Mouse (Mus musculus) neural tube, embryonic 15.5 days (tissue): Measurements from ENCODE around the gene Muc2. TPM values are rescaled to one million over a fixed set of nuclear protein-coding genes. Genes with fewer than 3 reads are reported as not detected.
"Not testable (repeated sequence)": the region's sequence is repeated elsewhere in the genome, so short reads cannot be mapped to it uniquely, and the experiment has no call there.

Experiments
- ATAC-seq: fragments of 200-750 bp; cut with Nextera tagmentation; 2 replicates; pipeline ENCODE4 v1.8.0; 2017; ENCODE audit warnings: mild to moderate bottlenecking, moderate TSS enrichment, moderate library complexity; ENCODE audit not compliant: low FRiP score
- H3K27ac ChIP-seq: fragments of 300-500 bp; sonication (generic); replicated peaks from 2 replicates; pipeline ENCODE4 v1.5.1; 2015; ENCODE audit warnings: mild to moderate bottlenecking, inconsistent platforms
- H3K27me3 ChIP-seq: fragments of 300-500 bp; sonication (generic); replicated peaks from 2 replicates; pipeline ENCODE4 v1.6.1; 2015; ENCODE audit warnings: inconsistent platforms
- H3K36me3 ChIP-seq: fragments of 300-500 bp; sonication (generic); 2 replicates; pipeline ENCODE4 v1.6.1; 2015; ENCODE audit warnings: inconsistent platforms
- H3K4me1 ChIP-seq: fragments of 300-500 bp; sonication (generic); 2 replicates; pipeline ENCODE4 v1.6.1; 2015; ENCODE audit warnings: inconsistent platforms
- H3K4me2 ChIP-seq: fragments of 300-500 bp; sonication (generic); 2 replicates; pipeline ENCODE4 v1.6.1; 2015; ENCODE audit warnings: inconsistent platforms, mild to moderate bottlenecking, moderate library complexity
- H3K4me3 ChIP-seq: fragments of 300-500 bp; sonication (generic); replicated peaks from 2 replicates; pipeline ENCODE4 v1.5.1; 2015; ENCODE audit warnings: mild to moderate bottlenecking, inconsistent platforms
- H3K9ac ChIP-seq: fragments of 300-500 bp; sonication (generic); replicated peaks from 2 replicates; pipeline ENCODE4 v1.6.1; 2015; ENCODE audit warnings: mild to moderate bottlenecking, inconsistent platforms
- H3K9me3 ChIP-seq: fragments of 300-500 bp; sonication (generic); replicated peaks from 2 replicates; pipeline ENCODE4 v1.6.1; 2016; ENCODE audit warnings: inconsistent platforms
- WGBS: fragments of 180-500 bp; shearing (Covaris S2); methylation state at CpG from one replicate; pipeline ENCODE4 v1.1.7; 2015; ENCODE audit warnings: mixed read lengths; 5-methylcytosine and 5-hydroxymethylcytosine counted together
- polyA plus RNA-seq: library from polyadenylated mRNA; unstranded; fragments of >200 nt; fragmentation: Nextera tagmentation; extraction: Ambion mirVana; gene quantifications from 2 replicates; pipeline ENCODE4 v1.2.1, GENCODE M21; 2015

Muc2 gene
- polyA plus RNA-seq = 0.29 and 0.35 TPM in 2 replicates

GRCm38 (mm10) chr7:141690040-141690439 lies at the start of gene Muc2:
Muc2 (plus strand) TSS chr7:141690340.
- ATAC-seq = no peak
- 90% methylated on average over 8 of the region's 8 CpGs for WGBS

GRCm38 (mm10) chr7:141642375-141642774 lies 47.8 kb upstream of the Muc2 start:
- 87% methylated on average over 1 of the region's 1 CpGs for WGBS

More at GRCm38 (mm10) chr7:141690040-141690439, at the start of gene Muc2:
- no peaks in the 10 kb centered on the region for H3K36me3 ChIP-seq
- H3K27me3 ChIP-seq = no peaks in the 10 kb centered on the region
- H3K9ac ChIP-seq = no peak within 1 kb of the TSS
- no peaks in the 10 kb centered on the region for H3K9me3 ChIP-seq
- H3K4me2 ChIP-seq = no peak within 1 kb of the TSS
- no peak within 1 kb of the TSS for H3K4me3 ChIP-seq
- H3K27ac ChIP-seq = no peak within 1 kb of the TSS
- H3K4me1 ChIP-seq = 0 out of 2 replicates have a peak, but pooled peaks cover 3% of the 10 kb centered on the region

GRCm38 (mm10) chr7:141643160-141643559 lies 47.0 kb upstream of the Muc2 start:
- H3K9me3 ChIP-seq = no peaks in the 10 kb centered on the region
- no peak for ATAC-seq
- no peaks in the 10 kb centered on the region for H3K36me3 ChIP-seq
- H3K9ac ChIP-seq = no peak overlapping the region
- H3K4me2 ChIP-seq = no peak overlapping the region
- no peak overlapping the region for H3K27ac ChIP-seq
- no peaks in the 10 kb centered on the region for H3K27me3 ChIP-seq
- H3K4me1 ChIP-seq = no peaks in the 10 kb centered on the region
- WGBS = 43% methylated on average over 3 of the region's 3 CpGs
- no peak overlapping the region for H3K4me3 ChIP-seq

More at GRCm38 (mm10) chr7:141642375-141642774, 47.8 kb upstream of the Muc2 start:
- Histone ChIP-seq H3K27ac (no peak overlapping the region), H3K4me2 (no peak overlapping the region), H3K4me3 (no peak overlapping the region), H3K9ac (no peak overlapping the region), H3K9me3 (no peaks in the 10 kb centered on the region), H3K36me3 (no peaks in the 10 kb centered on the region), H3K4me1 (no peaks in the 10 kb centered on the region), H3K27me3 (no peaks in the 10 kb centered on the region)
- ATAC-seq = no peak

DNA sequence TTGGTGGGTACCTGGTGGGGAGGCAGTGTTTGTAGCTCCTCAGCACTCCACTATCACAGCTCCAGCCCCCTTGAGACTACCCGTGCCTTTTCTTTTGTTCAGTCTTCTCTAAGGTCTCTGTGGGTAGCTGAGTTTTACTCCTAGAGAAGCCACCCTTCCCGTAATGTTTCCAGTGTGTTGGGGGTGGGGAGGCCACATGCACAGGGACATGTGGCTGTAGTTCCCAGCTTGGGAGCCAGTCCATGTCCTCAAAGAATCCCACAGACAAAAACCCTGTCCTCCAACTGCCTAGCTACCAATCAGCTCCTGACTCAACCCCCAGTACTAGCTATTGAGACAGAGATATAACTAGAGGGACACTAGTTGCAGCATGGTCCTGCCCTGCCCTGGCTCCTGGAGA lies 43.1 kb upstream of the Muc2 start:
- H3K27ac ChIP-seq = no peak overlapping the region
- 59% methylated on average over 2 of the region's 2 CpGs for WGBS

GRCm38 (mm10) chr7:141647815-141648214 lies 42.3 kb upstream of the Muc2 start:
- Histone ChIP-seq H3K9ac (no peak overlapping the region), H3K27ac (no peak overlapping the region), H3K27me3 (no peaks in the 10 kb centered on the region), H3K36me3 (no peaks in the 10 kb centered on the region), H3K9me3 (no peaks in the 10 kb centered on the region), H3K4me1 (no peaks in the 10 kb centered on the region), H3K4me2 (no peak overlapping the region), H3K4me3 (no peak overlapping the region)
- WGBS = 86% methylated on average over 11 of the region's 11 CpGs
- ATAC-seq = no peak

More for the DNA sequence above, 43.1 kb upstream of the Muc2 start:
- Histone ChIP-seq H3K4me1 (no peaks in the 10 kb centered on the region), H3K9ac (no peak overlapping the region), H3K4me3 (no peak overlapping the region), H3K9me3 (no peaks in the 10 kb centered on the region), H3K4me2 (no peak overlapping the region), H3K27me3 (no peaks in the 10 kb centered on the region), H3K36me3 (no peaks in the 10 kb centered on the region)
- no peak for ATAC-seq

- ATAC-seq = no peak
- H3K9ac ChIP-seq = no peak overlapping the region
- WGBS = 54% methylated on average over 7 of the region's 7 CpGs
Measured at GRCm38 (mm10) chr7:141652191-141652590, 37.9 kb upstream of the Muc2 start.

GRCm38 (mm10) chr7:141660346-141660745 lies 29.8 kb upstream of the Muc2 start:
- no peak overlapping the region for H3K4me2 ChIP-seq
- no peak overlapping the region for H3K4me3 ChIP-seq
- H3K9ac ChIP-seq = no peak overlapping the region
- no peaks in the 10 kb centered on the region for H3K36me3 ChIP-seq
- no peaks in the 10 kb centered on the region for H3K4me1 ChIP-seq
- H3K27me3 ChIP-seq = no peaks in the 10 kb centered on the region
- H3K9me3 ChIP-seq = no peaks in the 10 kb centered on the region
- 96% methylated on average over 1 of the region's 1 CpGs for WGBS
- no peak overlapping the region for H3K27ac ChIP-seq
- ATAC-seq = no peak

More at GRCm38 (mm10) chr7:141652191-141652590, 37.9 kb upstream of the Muc2 start:
- H3K27ac ChIP-seq = no peak overlapping the region
- H3K4me3 ChIP-seq = no peak overlapping the region
- no peaks in the 10 kb centered on the region for H3K36me3 ChIP-seq
- H3K27me3 ChIP-seq = no peaks in the 10 kb centered on the region
- H3K4me1 ChIP-seq = no peaks in the 10 kb centered on the region
- no peaks in the 10 kb centered on the region for H3K9me3 ChIP-seq
- H3K4me2 ChIP-seq = no peak overlapping the region

DNA sequence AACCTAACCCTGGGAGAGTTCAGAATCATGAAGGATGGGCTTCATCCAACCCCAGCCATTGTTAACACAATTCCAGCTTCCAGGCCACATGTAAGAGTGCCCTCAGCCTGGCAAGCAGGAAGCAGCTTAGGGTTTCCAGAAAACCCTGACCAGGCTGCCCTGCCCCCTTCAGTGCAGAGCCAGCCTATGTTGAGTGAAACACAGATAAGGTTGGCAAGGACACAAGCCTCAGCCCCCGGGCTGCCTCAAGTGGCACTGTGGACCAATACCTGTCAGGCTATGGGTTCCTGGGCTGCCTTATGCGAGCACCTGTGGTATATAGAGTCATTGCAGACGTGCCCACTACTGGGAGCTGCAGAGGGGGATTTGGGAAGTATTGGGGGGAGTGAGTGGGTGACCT lies 28.7 kb upstream of the Muc2 start:
- Histone ChIP-seq H3K36me3 (no peaks in the 10 kb centered on the region), H3K27me3 (no peaks in the 10 kb centered on the region), H3K4me1 (no peaks in the 10 kb centered on the region), H3K9me3 (no peaks in the 10 kb centered on the region), H3K4me3 (no peak overlapping the region), H3K9ac (no peak overlapping the region), H3K4me2 (no peak overlapping the region), H3K27ac (no peak overlapping the region)
- ATAC-seq = no peak
- 84% methylated on average over 3 of the region's 3 CpGs for WGBS

DNA sequence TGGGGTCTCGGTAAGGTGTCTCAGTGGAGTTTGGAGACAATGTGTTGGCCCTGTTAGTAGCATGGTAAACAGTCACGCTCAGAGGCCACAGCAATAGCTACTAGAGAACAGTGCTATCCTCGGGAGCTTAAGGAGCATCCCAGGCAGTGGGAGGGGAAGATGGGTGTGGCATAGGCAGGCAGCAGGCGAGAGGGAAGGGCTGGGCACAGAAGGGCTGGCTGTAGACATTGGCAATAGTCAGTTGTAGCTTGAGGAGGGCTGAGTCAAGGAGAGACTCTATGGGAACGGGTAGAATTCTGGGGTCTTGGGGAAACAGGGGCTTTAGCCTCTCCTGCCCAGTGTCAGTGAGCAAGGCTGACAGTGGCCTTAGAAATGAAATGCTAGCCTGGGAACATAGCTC lies 27.9 kb upstream of the Muc2 start:
- WGBS = 60% methylated on average over 5 of the region's 5 CpGs
- Histone ChIP-seq H3K4me2 (no peak overlapping the region), H3K27ac (no peak overlapping the region), H3K9me3 (no peaks in the 10 kb centered on the region), H3K27me3 (no peaks in the 10 kb centered on the region), H3K4me1 (no peaks in the 10 kb centered on the region), H3K4me3 (no peak overlapping the region), H3K9ac (no peak overlapping the region), H3K36me3 (no peaks in the 10 kb centered on the region)
- ATAC-seq = no peak

DNA sequence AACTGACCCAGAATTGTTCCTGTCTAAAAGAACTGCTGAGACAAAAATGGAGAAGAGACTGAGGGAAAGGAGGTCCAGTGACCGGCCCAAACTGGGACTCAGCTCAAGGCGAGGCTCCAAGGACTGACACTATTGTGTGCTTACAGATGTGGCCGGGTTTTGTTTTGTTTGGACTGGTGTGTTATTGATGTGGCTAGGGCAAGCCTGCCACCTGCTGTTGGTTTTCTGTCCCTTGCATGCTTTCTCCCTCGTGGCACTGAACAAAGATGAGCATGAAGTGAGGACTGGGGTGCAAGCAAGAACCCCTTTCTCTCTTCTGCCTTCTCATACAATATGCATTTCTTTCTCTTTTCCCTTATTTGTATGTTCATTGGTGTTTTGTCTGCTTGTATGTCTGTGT lies 23.9 kb upstream of the Muc2 start:
- no peaks in the 10 kb centered on the region for H3K36me3 ChIP-seq
- H3K27me3 ChIP-seq = no peaks in the 10 kb centered on the region
- WGBS = 18% methylated on average over 4 of the region's 4 CpGs
- no peak for ATAC-seq
- no peak overlapping the region for H3K4me3 ChIP-seq
- H3K4me2 ChIP-seq = no peak overlapping the region
- no peaks in the 10 kb centered on the region for H3K9me3 ChIP-seq
- H3K9ac ChIP-seq = no peak overlapping the region
- H3K27ac ChIP-seq = no peak overlapping the region
- no peaks in the 10 kb centered on the region for H3K4me1 ChIP-seq

GRCm38 (mm10) chr7:141669097-141669496 lies 21.0 kb upstream of the Muc2 start:
- H3K4me2 ChIP-seq, H3K36me3 ChIP-seq, H3K27ac ChIP-seq, H3K9ac ChIP-seq, H3K4me3 ChIP-seq, H3K9me3 ChIP-seq, H3K27me3 ChIP-seq, ATAC-seq, H3K4me1 ChIP-seq: not testable (repeated sequence)
- 84% methylated on average over 3 of the region's 3 CpGs for WGBS

- H3K4me2 ChIP-seq = no peak overlapping the region
- WGBS = 83% methylated on average over 4 of the region's 4 CpGs
- H3K4me3 ChIP-seq = no peak overlapping the region
- H3K27ac ChIP-seq = no peak overlapping the region
- no peaks in the 10 kb centered on the region for H3K4me1 ChIP-seq
- no peaks in the 10 kb centered on the region for H3K9me3 ChIP-seq
- no peaks in the 10 kb centered on the region for H3K27me3 ChIP-seq
- no peak for ATAC-seq
- H3K9ac ChIP-seq = no peak overlapping the region
- H3K36me3 ChIP-seq = no peaks in the 10 kb centered on the region
Measured at GRCm38 (mm10) chr7:141670999-141671398, 19.1 kb upstream of the Muc2 start.
